Mouse (Mus musculus): ENCODE measurements around the gene Spata17.

Spata17 gene

GRCm38 (mm10) chr1:187077043-187077334 is 138.3 kb downstream of the Spata17 start:
- no peak for DNase-seq

GRCm38 (mm10) chr1:187076198-187077042 is 138.8 kb downstream of the Spata17 start:
- no peak for DNase-seq

GRCm38 (mm10) chr1:187059874-187060273 is 155.4 kb downstream of the Spata17 start:
- no peak for DNase-seq

- DNase-seq: no peak
Measured at GRCm38 (mm10) chr1:187054333-187054732, 160.9 kb downstream of the Spata17 start.

- DNase-seq: no peak
Measured at GRCm38 (mm10) chr1:187053862-187054261, 161.4 kb downstream of the Spata17 start.

- DNase-seq: peak; percentile 23
Measured at GRCm38 (mm10) chr1:187052532-187052931, 162.7 kb downstream of the Spata17 start.

- no peak for DNase-seq
Measured at GRCm38 (mm10) chr1:187051296-187051695, 164.0 kb downstream of the Spata17 start.

GRCm38 (mm10) chr1:187048681-187049288 is 166.5 kb downstream of the Spata17 start:
- no peak for DNase-seq

GRCm38 (mm10) chr1:187044726-187045125 is 170.5 kb downstream of the Spata17 start:
- DNase-seq: no peak

- no peak for DNase-seq
Measured at GRCm38 (mm10) chr1:187039801-187040200, 175.5 kb downstream of the Spata17 start.

- DNase-seq: no peak
Measured at GRCm38 (mm10) chr1:187035785-187036184, 179.5 kb downstream of the Spata17 start.

- peak; percentile 61 for DNase-seq
Measured at GRCm38 (mm10) chr1:187031796-187032195, 183.5 kb downstream of the Spata17 start.

- DNase-seq: no peak
Measured at GRCm38 (mm10) chr1:187028841-187029240, 186.4 kb downstream of the Spata17 start.

- peak; percentile 3 for DNase-seq
Measured at GRCm38 (mm10) chr1:187020011-187020410, 195.3 kb downstream of the Spata17 start.

GRCm38 (mm10) chr1:187016116-187016515 is 199.1 kb downstream of the Spata17 start:
- DNase-seq: no peak

- no peak for DNase-seq
Measured at GRCm38 (mm10) chr1:187015673-187016072, 199.6 kb downstream of the Spata17 start.

GRCm38 (mm10) chr1:187014141-187014540 is 201.1 kb downstream of the Spata17 start:
- no peak for DNase-seq

- DNase-seq: no peak
Measured at GRCm38 (mm10) chr1:187011601-187012000, 203.7 kb downstream of the Spata17 start.

- no peak for DNase-seq
Measured at GRCm38 (mm10) chr1:187010071-187010470, 205.2 kb downstream of the Spata17 start.

- no peak for DNase-seq
Measured at GRCm38 (mm10) chr1:187008236-187008635, 207.0 kb downstream of the Spata17 start.

- peak; percentile 19 for DNase-seq
Measured at GRCm38 (mm10) chr1:187006227-187006925, 208.9 kb downstream of the Spata17 start.

GRCm38 (mm10) chr1:187004306-187004705 is 211.0 kb downstream of the Spata17 start:
- DNase-seq: no peak

GRCm38 (mm10) chr1:187003441-187003861 is 211.8 kb downstream of the Spata17 start:
- DNase-seq: no peak

All from lung, postnatal 14 days (tissue).